Comparison of ENCODE assay signal across 10 mouse cellular contexts in genomic region chr17:5893092-5893491, GRCm38 (mm10). TPM values are rescaled to one million over a fixed set of nuclear protein-coding genes. Genes with fewer than 3 reads are reported as not detected.
DNase-seq lines count a peak whose midpoint lies in the region; ATAC-seq and TF ChIP-seq lines count a peak whose summit lies in the region.
"Had no signal": no experiment of that assay in that cellular context is flagged by ENCODE, and none has a peak within 500 bp of the region (broad histone marks: within the 10 kb centered on the region; RNA-seq: fewer than 3 reads in every experiment).

No protein-coding gene starts in this region.

- no peak overlapping the region for H3K27ac ChIP-seq in heart, postnatal 0 days (ENCODE audit: low read depth)
- H3K27ac ChIP-seq in limb, embryonic 15.5 days = peak overlapping the region; percentile 59; the same call in 1 of the 2 replicates
- H3K27ac ChIP-seq: hindbrain, embryonic 15.5 days; neural tube, embryonic 13.5 days had no signal

- H3K27me3 ChIP-seq in heart, postnatal 0 days (ENCODE audit: control insufficient read depth, insufficient read depth, low read length) = no peaks in the 10 kb centered on the region
- H3K27me3 ChIP-seq in limb, embryonic 15.5 days = no peaks in the 10 kb centered on the region
- H3K27me3 ChIP-seq: hindbrain, embryonic 15.5 days; neural tube, embryonic 13.5 days had no signal

- no peak for TF ChIP-seq CTCF in heart, postnatal 0 days (IDR thresholded peaks at IDR 0.05; ENCODE audit: low read depth)

- no peak overlapping the region for H3K4me3 ChIP-seq in heart, postnatal 0 days (ENCODE audit: low read depth, low read length)
- no peak overlapping the region for H3K4me3 ChIP-seq in limb, embryonic 15.5 days
- H3K4me3 ChIP-seq: hindbrain, embryonic 15.5 days; neural tube, embryonic 13.5 days had no signal

- TF ChIP-seq EP300 in heart, postnatal 0 days (IDR thresholded peaks at IDR 0.05; ENCODE audit: low read depth) = no peak

- WGBS in heart, postnatal 0 days = 51% methylated on average over 7 of the region's 7 CpGs
- 26% methylated on average over 7 of the region's 7 CpGs for WGBS in limb, embryonic 15.5 days

- H3K4me1 ChIP-seq in heart, postnatal 0 days (ENCODE audit: control insufficient read depth, insufficient read depth) = no peaks in the 10 kb centered on the region
- H3K4me1 ChIP-seq in limb, embryonic 15.5 days = peaks cover 7% of the 10 kb centered on the region; the same call in 1 of the 2 replicates

- no peak overlapping the region for H3K9ac ChIP-seq in heart, postnatal 0 days (replicated peaks; ENCODE audit: low read depth, low read length)
- H3K9ac ChIP-seq in limb, embryonic 15.5 days = no peak overlapping the region
- H3K9ac ChIP-seq: hindbrain, embryonic 15.5 days; neural tube, embryonic 13.5 days had no signal

- DNase-seq in adrenal gland, adult 2 months = peak; percentile 35
- DNase-seq in adrenal gland, postnatal 25 days = no peak
- peak; percentile 95 for DNase-seq in 416B (ENCODE audit: low read depth)
- DNase-seq in heart, postnatal 0 days (ENCODE audit: low spot score) = no peak
- no peak for DNase-seq in gastrocnemius, postnatal 4 days (ENCODE audit: low spot score in 2 of 2)
- DNase-seq in right cerebral cortex, postnatal 4 days = no peak
- DNase-seq in layer of hippocampus, adult 11-12 months (ENCODE audit: low spot score) = no peak

- peaks cover 32% of the 10 kb centered on the region for H3K36me3 ChIP-seq in heart, postnatal 0 days (replicated peaks; ENCODE audit: control insufficient read depth, insufficient read depth, low read length)
- H3K36me3 ChIP-seq in limb, embryonic 15.5 days = peaks cover 22% of the 10 kb centered on the region
- H3K36me3 ChIP-seq: hindbrain, embryonic 15.5 days; neural tube, embryonic 13.5 days had no signal

- peak; percentile 32; the same call in 1 of the 2 replicates for ATAC-seq in heart, postnatal 0 days (ENCODE audit: insufficient read depth, low read depth)
- ATAC-seq in limb, embryonic 15.5 days (ENCODE audit: insufficient number of reproducible peaks, low FRiP score, low TSS enrichment, low read depth) = no peak

- no peak overlapping the region for H3K4me2 ChIP-seq in heart, postnatal 0 days (ENCODE audit: low read depth, low read length)
- no peak overlapping the region for H3K4me2 ChIP-seq in limb, embryonic 15.5 days
- H3K4me2 ChIP-seq: hindbrain, embryonic 15.5 days; neural tube, embryonic 13.5 days had no signal

- no peaks in the 10 kb centered on the region for H3K9me3 ChIP-seq in heart, postnatal 0 days (replicated peaks; ENCODE audit: control insufficient read depth, low read length)
- H3K9me3 ChIP-seq in limb, embryonic 15.5 days = no peaks in the 10 kb centered on the region
- H3K9me3 ChIP-seq: hindbrain, embryonic 15.5 days; neural tube, embryonic 13.5 days had no signal

RNA-seq across cellular contexts. Expression of gene Synj2, which starts 48.0 kb away (rescaled TPM):
- total RNA-seq in adrenal gland, adult 2 months (2021) = 10 to 100 TPM in 1 of 2 experiments, 1 to 10 TPM in 1; 9.7 to 18.3 TPM
- polyA plus RNA-seq in adrenal gland, adult 2 months (2012; rRNA removed) = 3.6 and 4.6 TPM in 2 replicates
- total RNA-seq in adrenal gland, postnatal 25 days (2021) = 11.4 and 11.9 TPM in 2 replicates
- 14.7 and 15.9 TPM in 2 replicates for total RNA-seq in heart, postnatal 0 days (2014; rRNA removed; ENCODE audit: low replicate concordance)
- polyA plus RNA-seq in heart, postnatal 0 days (2015; fragmentation: Nextera tagmentation; extraction: Ambion mirVana) = 4.1 and 4.8 TPM in 2 replicates
- 3.0 and 3.8 TPM in 2 replicates for polyA plus RNA-seq in limb, embryonic 15.5 days (2015; fragmentation: Nextera tagmentation; extraction: Ambion mirVana)
- total RNA-seq in gastrocnemius, postnatal 4 days (2021) = 10 to 100 TPM; 31.6 to 39.0 TPM

RNA-seq across cellular contexts. Expression of gene Snx9, which starts 52.0 kb away (rescaled TPM):
- total RNA-seq in adrenal gland, adult 2 months (2021) = 10 to 100 TPM; 48.4 to 55.9 TPM
- polyA plus RNA-seq in adrenal gland, adult 2 months (2012; rRNA removed) = 26.0 and 28.3 TPM in 2 replicates
- 48.2 and 51.3 TPM in 2 replicates for total RNA-seq in adrenal gland, postnatal 25 days (2021)
- total RNA-seq in heart, postnatal 0 days (2014; rRNA removed; ENCODE audit: low replicate concordance) = 21.0 and 25.7 TPM in 2 replicates
- 16.0 and 16.6 TPM in 2 replicates for polyA plus RNA-seq in heart, postnatal 0 days (2015; fragmentation: Nextera tagmentation; extraction: Ambion mirVana)
- 33.7 and 34.9 TPM in 2 replicates for polyA plus RNA-seq in limb, embryonic 15.5 days (2015; fragmentation: Nextera tagmentation; extraction: Ambion mirVana)
- total RNA-seq in gastrocnemius, postnatal 4 days (2021) = 10 to 100 TPM; 36.4 to 38.6 TPM

Comparison
In these comparisons a context has a peak if more than half of its experiments do, and no peak if none do; other contexts are left out.
1. DNase-seq: peak in adrenal gland, adult 2 months (single experiment) and 416B (single experiment); none in adrenal gland, postnatal 25 days (single experiment), heart, postnatal 0 days (single experiment), gastrocnemius, postnatal 4 days (0 of 2), right cerebral cortex, postnatal 4 days (single experiment) and layer of hippocampus, adult 11-12 months (single experiment).